Mouse (Mus musculus) skeletal muscle tissue, adult 2 months (tissue): ENCODE results near the gene Foxp1.
A peak's percentile ranks its signal among the peaks of the same experiment; 100 is the strongest.

Source experiments
- DNase-seq: peaks from one replicate; pipeline ENCODE4 v3.0.0-alpha.2; 2012; ENCODE audit warnings: low read depth, low spot score

Gene Foxp1

DNA sequence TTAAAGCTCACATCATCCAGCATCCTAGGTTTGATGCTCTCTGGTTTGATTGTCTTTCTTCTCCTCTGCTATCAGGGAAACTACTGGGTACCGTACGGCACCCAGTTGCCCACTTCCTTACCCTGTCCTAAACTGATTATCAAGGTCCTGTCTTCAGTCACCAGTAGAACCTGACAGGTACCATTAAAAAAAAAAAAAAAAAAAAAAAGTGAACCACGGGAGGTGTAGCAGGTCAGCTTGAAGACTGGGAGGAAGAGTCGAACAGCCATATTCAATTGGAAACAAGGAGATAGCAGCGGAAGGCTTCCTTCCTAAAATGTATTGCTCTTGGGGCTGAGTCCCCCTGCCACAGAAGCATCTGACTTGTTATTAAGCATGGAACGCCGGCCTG lies 425.8 kb downstream of the Foxp1 start:
- no peak for DNase-seq

DNA sequence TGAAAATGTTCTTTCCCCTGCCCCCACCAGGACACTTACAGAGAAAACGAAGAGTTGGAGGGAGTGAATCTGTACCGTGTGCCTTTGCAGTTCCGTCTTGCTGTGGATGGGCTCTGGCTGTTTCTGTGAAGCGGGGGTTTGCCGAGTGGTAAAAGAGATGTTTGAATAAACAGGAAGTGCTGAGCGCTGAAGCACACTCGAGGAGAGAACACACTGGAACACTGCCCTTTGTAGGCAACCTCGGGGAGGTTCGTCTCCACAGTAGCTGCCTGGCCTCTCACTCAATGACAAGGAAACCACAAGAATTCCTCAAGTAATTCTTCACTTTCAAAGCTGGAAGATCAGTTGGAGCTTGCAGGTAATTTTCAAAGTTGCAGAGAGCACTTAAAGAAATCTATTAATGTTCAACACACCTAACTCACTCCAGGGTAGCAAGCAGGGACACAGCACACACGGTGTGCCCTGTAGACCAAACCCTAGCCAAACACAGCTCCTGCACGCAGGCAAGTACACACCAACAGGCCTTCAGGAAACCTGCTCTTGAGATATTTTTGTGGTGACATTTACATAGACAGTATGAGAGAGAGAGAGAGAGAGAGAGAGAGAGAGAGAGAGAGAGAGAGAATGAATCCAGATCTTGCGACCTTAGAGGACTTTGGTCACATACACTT lies 426.3 kb downstream of the Foxp1 start:
- DNase-seq: no peak

DNA sequence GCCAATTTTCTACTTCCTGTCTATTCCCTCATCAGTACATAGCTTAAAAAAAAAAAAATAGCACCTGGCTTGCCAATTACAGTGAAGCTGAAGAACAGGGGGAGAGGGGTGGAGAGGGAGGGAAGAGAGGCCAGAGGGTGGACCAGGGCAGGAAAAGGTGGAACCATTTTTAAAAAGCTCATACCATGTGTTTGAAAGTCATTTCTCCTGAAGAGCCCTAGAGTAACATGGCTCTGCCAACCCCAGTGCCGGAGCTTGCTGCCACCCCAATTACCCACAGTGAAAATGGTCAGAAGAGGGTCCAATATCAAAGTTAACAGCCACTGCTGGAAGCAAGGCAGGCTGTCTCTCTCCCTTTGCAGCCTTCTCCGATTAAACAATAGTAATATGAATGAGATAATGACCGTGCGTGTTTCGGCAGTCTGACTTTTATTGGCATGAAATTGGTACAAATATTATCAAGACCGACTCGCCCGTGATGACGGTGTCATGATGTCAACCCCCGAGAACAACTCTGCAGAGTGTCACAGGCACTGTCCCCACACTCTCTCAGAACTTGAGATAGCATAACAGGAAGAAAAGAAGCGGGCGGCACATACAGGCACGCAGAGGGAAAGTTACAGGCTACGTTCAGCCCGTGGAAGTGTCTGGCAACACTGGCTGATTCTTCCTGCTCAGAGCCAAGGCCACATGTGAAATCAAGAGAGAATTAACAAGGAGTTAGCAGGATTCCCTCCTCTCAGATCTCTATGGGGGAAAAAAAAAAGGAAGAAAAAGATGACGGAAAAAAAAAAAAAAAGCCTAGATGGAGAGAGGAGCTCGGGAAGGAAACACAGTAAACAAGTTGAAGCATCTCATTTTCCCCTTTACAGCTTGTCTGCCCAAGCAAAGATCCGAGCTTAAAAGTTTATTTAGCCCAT lies 427.1 kb downstream of the Foxp1 start:
- no peak for DNase-seq

DNA sequence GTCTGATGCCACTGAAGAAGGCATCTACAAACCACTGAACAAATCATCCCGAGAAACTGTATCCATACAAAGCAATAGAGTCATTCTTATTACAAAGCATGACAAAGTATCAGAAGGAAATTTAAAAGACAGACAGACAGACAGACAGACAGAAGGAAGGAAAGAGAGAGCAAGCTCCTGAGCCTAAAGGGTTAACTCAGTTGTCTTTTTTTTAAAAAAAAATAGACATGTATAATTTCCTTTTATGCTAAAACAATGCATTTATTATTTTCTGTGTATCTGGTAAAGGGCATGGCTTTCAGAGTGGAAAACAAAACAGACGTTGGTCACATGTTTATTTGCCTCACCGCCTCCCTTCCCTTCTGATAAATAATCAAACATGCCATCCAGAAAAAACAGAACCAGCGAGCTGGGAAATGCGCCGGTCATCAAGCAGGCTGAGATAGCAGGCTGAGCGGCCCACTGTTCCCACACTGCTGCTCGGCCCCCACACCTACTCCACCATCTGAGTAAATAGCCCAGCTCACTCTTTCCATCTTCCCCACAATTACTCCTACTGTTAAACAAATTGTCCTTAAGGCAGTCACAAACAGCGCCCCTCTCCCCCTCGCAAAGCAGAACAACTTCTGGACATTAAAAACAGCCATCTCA lies 428.1 kb downstream of the Foxp1 start:
- no peak for DNase-seq

DNA sequence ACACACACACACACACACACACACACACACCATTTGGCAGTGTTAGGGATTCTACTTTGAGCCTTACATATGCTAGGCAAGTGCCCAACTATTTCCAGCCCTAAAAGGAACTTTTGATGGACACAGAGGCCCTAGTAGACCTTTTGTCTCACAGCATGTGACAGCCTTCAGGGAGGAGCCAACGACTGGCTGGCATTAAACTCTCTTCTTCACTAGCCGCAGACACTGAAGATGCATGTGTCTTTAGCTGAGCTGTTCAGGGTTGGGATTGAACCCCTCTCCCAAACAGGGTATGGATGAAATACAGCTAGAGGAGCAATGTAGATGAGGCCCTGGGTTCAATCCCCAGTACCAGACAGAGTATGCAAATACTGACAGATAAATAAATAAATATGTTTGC lies 428.7 kb downstream of the Foxp1 start:
- no peak for DNase-seq

DNA sequence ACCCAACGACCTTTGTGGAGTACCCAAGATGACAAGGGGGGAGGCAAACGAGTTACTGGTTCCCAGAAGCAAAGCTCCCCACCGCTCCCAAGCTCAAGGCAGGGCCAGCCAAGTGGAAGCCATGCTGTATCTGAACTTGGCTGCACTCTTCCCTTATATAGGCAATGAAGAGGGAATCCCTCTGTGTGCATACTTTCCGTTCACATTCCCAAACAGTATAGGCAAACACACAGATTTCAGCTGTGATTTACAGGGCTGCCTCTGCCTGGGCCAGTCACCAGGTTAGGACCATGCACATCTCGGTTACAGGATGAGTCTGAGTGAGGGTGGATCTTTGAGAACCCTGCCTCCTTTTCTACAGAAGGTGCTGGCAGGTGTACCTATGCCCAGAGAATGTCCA lies 429.3 kb downstream of the Foxp1 start:
- DNase-seq: no peak

DNA sequence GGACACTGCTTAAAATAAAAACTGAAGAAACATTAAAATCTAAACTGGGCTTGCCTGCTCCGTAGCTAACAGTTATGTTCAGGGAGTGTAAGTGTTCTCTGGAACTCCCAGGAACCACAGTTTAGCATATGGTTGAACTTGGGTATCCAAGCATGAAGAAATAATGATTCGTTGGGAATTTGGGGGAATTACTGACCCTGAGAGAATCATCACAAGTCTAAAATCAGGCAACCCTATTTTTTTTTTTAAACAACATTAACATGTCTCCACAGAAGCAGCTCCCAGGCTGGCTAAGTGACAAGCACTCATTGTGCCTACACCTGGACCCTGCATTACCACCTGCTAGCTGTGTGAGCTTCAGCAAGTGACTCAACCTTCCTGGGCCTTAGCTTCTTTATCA lies 430.7 kb downstream of the Foxp1 start:
- no peak for DNase-seq

DNA sequence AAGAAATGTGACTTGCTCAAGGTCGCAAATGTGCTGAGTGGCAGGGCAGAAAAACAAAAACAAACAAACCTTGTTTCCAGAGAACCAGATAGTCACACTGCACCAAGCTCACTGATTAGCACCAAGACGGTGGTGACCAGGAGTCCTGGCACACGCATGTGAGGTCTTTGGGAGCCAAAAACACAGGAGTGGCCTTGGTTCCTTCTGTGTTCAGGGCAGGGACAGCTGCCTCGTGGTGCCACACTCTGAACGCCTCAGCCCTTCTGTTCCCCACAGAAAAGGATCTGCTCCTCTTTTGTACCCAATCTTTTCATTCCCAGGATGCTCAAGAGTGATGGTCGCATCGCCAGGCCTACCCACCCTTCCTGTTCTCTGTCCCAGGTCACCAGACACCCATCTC lies 434.9 kb downstream of the Foxp1 start:
- no peak for DNase-seq

DNA sequence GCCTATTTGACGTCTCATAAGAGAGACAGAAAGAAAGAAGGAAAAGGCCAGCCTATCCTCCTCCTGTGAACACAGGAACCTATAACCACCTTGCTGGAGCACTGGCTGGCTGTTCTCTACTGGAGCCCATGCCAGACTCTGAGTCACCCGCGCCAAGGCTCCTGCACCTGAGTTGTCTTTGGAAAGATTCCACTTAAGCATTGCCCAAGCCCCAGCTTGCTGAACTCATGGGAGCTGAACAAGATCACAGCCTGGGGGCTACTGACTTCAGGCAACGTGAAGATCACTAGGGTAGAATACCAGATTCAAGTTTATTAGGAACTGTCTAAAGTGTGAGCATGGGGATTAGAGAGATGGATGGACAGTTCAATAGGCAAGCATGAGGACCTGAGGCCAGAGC lies 437.6 kb downstream of the Foxp1 start:
- no peak for DNase-seq

DNA sequence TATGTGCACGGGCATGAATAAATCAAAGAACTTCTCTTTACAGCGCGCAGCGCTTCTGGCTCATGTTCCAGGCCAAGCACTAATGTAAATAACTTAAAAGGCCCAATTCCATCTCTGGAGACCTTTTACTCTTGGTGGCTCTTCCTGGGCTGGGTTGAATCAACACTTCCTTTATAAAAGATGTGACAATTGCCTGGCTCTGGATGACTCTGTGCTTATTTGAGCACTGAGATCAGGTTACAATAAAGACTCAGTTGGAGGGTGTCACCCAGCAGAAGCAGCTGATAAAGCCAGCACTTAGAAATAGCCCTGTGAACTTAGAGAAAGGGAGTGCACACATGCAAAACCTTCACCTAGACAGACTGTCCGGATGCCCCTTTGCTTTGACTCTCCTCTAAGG lies 441.3 kb downstream of the Foxp1 start:
- DNase-seq: no peak

DNA sequence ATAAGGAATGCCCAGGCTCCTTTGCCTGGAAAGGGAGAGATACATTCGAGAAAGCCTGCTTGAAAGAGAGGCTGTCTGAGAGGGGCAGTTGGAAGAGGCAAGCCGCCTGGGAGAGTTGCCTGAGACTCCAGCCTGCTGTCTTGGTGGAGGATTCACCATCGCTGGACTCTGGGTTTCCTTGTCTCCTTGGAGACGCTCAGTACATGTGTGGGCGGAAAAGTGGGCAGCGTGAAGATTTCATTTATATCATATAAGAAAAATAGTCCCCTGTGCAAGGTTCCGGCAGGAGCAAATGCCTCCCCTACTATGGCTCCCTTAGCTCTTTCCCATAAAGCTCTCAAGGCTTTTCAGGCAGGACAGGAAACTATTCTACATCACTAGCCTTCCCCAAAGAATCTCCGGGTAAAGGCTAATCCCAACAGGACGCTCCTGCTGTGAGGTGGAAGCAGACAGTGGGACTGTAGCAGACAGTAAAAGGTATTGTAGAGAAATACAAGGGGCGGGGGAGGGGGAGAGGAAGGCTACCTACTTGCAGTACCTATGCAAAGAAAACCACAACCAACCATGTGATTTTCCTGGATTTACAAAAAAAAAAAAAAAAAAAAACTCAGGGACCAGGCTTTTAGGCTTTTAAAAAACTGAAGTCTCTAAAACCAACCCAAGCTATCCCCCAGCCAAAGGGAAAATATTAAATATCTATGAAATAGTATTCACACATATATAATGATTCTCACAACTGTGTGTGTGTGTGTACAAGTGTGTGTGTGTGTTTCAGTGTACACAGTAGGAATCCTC lies 443.3 kb downstream of the Foxp1 start:
- DNase-seq: no peak

DNA sequence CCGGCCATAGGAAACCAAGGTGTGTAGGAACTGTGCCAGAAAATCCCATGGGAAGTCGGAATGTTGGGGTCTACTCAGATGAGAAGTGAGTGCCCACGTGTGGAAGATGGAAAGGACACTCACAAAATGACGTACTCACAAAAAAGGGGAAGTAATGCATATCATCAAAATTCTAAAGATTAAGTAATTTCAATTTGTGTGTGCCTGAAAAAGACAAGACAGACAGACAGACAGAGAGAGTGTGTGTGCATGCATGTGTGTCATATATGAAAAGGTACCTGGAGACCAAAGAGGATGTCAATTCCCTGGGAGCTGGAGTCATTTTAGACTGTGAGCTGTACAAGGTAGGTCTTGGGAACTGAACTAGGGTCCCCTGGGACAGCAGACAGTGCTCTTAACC lies 444.4 kb downstream of the Foxp1 start:
- DNase-seq: no peak

DNA sequence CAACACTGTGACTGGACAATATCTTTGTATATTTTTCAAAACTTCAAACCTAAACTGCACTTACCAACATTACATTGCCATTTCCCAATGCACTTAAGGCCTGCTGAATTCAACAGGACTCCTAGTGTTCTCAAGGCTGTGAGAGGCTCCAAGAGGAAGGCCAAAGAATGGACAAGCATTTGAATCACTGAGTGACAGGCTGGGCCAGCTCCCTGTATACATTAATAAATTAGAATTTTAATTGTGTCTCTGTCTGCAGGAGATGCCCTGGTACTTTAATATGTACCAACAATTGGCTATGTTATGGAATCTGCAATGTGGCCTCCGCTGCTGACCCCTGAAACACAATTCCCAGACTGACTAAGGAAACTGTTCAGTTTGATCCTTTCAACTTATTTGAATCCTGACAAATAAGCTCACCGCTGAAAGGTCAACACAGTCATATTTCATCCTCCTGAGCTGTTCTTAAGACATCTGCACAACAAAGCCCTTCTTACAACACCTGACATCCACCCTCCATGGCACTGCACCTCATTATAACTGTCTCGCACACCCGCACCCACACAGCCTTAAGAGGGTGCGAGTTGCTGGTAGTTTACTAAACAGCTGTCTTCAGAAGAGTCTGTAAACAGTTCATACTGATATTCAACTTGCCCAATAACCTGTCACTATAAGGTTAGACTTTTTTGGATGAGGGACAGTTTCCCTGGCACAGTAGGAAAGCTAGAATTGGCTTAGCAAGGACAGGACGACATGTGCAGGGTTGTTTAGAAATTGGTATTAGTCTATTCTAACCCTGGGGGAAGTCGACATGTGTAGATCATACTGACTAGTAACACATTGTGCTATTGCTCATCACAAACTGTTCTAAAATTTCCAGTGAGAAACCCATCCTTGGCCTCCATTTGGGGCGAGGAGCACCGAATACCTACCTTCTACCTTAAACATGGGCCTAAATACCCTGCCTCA lies 448.9 kb downstream of the Foxp1 start:
- no peak for DNase-seq

DNA sequence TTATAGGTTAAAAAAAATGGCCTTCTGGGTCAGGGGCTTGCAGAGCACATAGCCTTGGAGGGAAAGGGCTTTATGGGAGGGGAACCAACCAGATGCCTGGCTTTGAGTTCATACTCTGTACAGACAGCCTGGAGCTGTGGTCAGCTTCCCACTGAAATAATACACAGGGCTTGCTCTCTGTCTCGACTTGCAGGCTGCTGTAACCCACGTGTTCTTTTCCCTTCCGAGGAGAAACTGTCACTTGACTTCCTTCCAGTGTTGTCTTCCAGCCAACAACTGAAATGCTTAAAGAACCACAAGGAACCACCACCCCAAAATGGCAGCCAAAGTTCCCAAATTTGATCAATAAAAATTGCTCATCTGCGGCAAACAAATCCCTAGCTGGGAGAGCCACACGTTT lies 451.8 kb downstream of the Foxp1 start:
- DNase-seq: no peak

DNA sequence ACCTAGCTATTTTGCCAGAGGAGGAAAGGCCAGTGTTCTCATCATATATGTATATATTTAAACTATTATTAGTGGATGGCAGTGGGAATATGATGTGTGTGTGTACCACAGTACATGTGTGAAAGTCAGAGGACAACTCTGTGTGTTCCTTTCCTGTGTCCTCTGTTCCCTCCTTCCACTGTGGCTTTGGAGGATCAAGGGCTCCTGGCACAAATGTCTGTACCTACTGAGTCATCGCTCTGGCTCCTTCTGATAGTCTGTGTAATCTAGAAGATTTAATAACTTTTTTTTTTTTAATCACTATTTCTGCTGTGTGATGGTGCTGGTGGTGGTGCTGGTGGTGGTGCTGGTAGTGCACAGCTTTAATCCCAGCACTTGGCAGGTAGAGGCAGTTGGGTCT lies 452.8 kb downstream of the Foxp1 start:
- no peak for DNase-seq

DNA sequence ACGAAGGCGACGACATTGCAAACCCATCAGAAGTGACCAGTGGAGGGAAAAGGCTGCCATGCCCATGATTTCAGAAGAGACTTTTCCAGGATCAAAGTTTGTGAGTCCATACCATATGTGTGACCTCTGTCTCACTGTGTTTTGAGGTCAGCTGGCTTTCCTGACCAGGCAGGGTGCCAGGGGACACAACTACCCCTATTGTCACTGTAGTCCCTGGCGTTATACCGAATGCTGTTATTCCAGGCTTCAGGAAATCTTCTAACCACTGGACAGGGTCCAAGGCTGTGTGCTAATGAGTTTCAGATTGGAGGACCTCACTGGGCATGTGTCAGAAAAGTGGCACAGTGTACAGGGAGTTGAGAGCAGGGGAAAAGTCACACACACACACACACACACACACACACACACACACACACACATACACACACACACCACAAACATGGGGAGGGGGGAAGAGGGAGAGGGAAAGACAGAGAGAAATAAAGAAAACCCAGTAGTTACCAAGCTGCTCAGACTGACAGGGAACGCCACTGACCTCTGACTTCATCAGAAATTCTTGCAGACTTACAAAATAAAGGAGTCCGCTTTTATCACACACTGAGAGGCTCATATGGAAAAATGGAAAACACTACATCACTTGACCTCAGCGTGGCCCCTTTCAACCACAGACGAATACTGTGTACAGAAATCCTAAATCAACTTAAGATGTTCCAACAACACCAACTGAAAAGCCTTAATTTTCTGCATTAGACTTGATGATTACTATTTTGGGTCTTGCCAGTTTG lies 456.8 kb downstream of the Foxp1 start:
- DNase-seq: peak; percentile 29

DNA sequence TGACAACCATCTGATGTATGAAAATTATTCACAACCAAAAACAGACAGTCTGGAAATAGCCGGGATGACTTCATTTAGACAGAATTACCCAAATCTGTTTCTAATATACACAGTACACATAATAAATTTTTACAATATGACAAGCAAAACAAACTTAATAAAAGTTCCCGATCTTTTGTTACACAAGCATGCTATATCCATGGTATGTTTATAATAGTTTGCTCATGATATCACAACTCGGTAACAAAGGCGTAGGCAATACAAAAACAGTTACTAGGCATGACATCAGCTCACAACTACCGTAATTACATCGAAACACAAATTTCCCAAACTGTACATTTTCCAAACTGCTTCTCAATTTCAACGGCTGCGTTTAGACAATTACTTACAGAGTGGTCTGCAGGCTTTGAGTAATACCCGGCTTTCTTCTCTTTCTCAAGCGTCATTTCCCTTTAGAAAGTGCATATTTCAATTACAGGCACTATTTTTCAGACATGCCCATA lies 458.5 kb downstream of the Foxp1 start:
- no peak for DNase-seq

DNA sequence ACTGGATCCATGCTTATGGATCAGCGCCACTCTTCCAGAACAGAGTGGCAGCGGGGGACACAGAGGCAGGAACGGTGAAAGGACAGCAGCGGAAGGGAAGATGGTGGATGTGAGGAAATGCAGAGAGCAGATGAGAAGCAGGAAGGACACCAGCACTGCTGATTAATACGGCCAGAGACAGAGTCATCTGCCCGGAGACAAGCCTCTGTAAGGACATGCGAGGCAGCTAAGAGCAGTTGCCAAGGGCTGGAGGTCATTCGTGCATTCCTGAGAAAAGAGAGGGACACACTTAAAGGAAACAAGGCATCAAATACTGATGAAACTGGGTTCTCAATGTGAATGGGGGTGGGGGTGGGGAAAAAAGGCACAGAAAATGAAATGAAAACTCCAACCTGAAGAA lies 459.6 kb downstream of the Foxp1 start:
- DNase-seq: no peak

DNA sequence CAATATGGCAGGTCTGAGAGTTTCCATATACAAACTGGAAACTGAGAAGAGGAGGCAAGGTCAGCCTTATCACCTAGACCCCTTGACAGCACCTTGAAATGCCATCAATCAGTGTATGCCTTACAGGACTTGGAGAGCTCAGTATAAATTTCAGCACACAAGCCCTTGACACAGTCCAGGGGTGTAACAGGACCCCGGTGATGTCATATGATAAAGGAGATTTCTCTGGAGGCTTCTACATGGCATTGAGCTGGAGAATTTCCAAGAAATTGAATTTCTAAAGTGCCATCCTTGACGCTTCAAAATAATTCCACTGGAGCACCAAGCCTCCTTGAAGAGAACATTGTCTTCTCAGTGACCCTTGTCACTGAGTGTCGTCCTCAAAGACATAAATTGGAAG lies 463.8 kb downstream of the Foxp1 start:
- DNase-seq: no peak

DNA sequence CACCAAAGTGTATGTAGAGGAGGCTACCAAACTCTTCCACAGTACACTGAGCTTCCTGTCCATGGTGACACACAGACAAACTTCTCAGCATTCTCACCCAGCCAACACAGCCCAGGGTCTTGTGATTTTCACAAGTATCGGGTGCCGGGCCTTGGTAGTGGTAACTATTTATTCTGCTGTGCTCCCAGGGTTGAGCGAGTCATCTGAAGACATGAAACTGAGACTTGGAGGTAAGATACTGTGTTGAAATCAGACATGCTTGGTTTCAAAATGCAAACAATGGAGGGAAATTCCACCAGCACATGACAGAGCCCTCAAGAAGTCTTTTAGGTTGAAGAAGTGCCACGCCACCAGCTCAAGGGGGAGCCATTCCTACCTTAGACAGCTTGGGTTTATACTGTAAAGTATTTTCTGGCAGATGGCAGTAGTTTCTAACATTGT lies 465.4 kb downstream of the Foxp1 start:
- DNase-seq: no peak
